Mouse (Mus musculus) heart, adult 2 months (tissue): Measurements from ENCODE around the gene Ndufaf8. TPM values are rescaled to one million over a fixed set of nuclear protein-coding genes. Genes with fewer than 3 reads are reported as not detected.
A peak's percentile ranks its signal among the peaks of the same experiment; 100 is the strongest.

ENCODE experiments used
- DNase-seq, 2 experiments: peaks; one replicate each; pipeline ENCODE4 v3.0.0; 2021
- H3K27ac ChIP-seq: fragments of 200-600 bp; 2 replicates; pipeline ENCODE4 v1.8.1; 2022
- H3K27me3 ChIP-seq: fragments of 200-500 bp; 2 replicates; pipeline ENCODE4 v1.6.1; 2012; ENCODE audit warnings: mild to moderate bottlenecking, low read length, inconsistent platforms, mixed read lengths; ENCODE audit not compliant: control insufficient read depth, insufficient read depth
- H3K36me3 ChIP-seq: fragments of 200-500 bp; 2 replicates; pipeline ENCODE4 v1.6.1; 2012; ENCODE audit warnings: low read length, inconsistent platforms; ENCODE audit not compliant: control insufficient read depth, insufficient read depth
- H3K4me1 ChIP-seq: fragments of 200-500 bp; 2 replicates; pipeline ENCODE4 v1.6.1; 2011; ENCODE audit warnings: low read length; ENCODE audit not compliant: control insufficient read depth, insufficient read depth
- H3K4me3 ChIP-seq: fragments of 200-600 bp; 2 replicates; pipeline ENCODE4 v1.8.1; 2022
- H3K79me2 ChIP-seq: fragments of 200-500 bp; replicated peaks from 2 replicates; pipeline ENCODE4 v1.6.1; 2012; ENCODE audit warnings: mild to moderate bottlenecking, inconsistent platforms, low read length, moderate library complexity, mixed read lengths; ENCODE audit not compliant: control insufficient read depth, insufficient read depth
- H3K9ac ChIP-seq: fragments of 200-500 bp; 2 replicates; pipeline ENCODE4 v1.6.1; 2012; ENCODE audit warnings: low read depth, mild to moderate bottlenecking, control low read depth, inconsistent platforms, low read length, mixed read lengths
- CTCF ChIP-seq: fragments of 200-600 bp; IDR thresholded peaks from 2 replicates; pipeline ENCODE4 v1.8.1; 2022; ENCODE audit warnings: antibody characterized with exemption, mild to moderate bottlenecking, moderate library complexity
- EP300 ChIP-seq: fragments of 200-500 bp; IDR thresholded peaks from 2 replicates; pipeline ENCODE4 v1.6.1; 2011; ENCODE audit warnings: low read depth, low read length, control low read depth; ENCODE audit not compliant: insufficient read depth
- POLR2A ChIP-seq: fragments of 200-500 bp; IDR thresholded peaks from 2 replicates; pipeline ENCODE4 v1.6.1; 2011; ENCODE audit warnings: mild to moderate bottlenecking, low read depth, low read length, control low read depth; ENCODE audit not compliant: insufficient read depth
- WGBS: fragments of 180-500 bp; shearing (Covaris S2); methylation state at CpG from one replicate; pipeline ENCODE4 v1.1.7; 2018; 5-methylcytosine and 5-hydroxymethylcytosine counted together
- intact Hi-C: fragments of 180-260 bp; cut with DNase I; formaldehyde crosslinking; loops from one replicate; pipeline ENCODE4 v1.15.1; 2025
- polyA plus RNA-seq: library from polyadenylated mRNA; depleted of rRNA; stranded (reverse); fragments of >200 nt; gene quantifications from 2 replicates; pipeline ENCODE4 v1.2.3, GENCODE M21; 2012
- total RNA-seq, 2 experiments: library from RNA; stranded (reverse); gene quantifications; 2 replicates each; pipeline ENCODE4 v1.2.3; 2021

Gene Ndufaf8
- total and polyA plus RNA-seq, 3 experiments = 51.0 to 93.9 (median 82.7) TPM

- DNase-seq = no peak
- TF ChIP-seq POLR2A = no peak
- 0 out of 2 replicates have a peak, but pooled peaks have one; percentile 9 for TF ChIP-seq EP300
- no peak for TF ChIP-seq CTCF
- no peak overlapping the region for H3K9ac ChIP-seq
- 0 out of 2 replicates have a peak, but pooled peaks cover 3% of the 10 kb centered on the region for H3K79me2 ChIP-seq
- peaks cover 42% of the 10 kb centered on the region for H3K4me1 ChIP-seq
- no peak overlapping the region for H3K4me3 ChIP-seq
- 59% methylated on average over 10 of the region's 10 CpGs for WGBS
- no peak overlapping the region; the same call in 1 of the 2 replicates for H3K27ac ChIP-seq
- intact Hi-C loops = no loop called here
- no peaks in the 10 kb centered on the region for H3K27me3 ChIP-seq
- H3K36me3 ChIP-seq = no peaks in the 10 kb centered on the region
Measured at GRCm38 (mm10) chr11:120139309-120139731, 40.6 kb downstream of the Ndufaf8 start.

DNA sequence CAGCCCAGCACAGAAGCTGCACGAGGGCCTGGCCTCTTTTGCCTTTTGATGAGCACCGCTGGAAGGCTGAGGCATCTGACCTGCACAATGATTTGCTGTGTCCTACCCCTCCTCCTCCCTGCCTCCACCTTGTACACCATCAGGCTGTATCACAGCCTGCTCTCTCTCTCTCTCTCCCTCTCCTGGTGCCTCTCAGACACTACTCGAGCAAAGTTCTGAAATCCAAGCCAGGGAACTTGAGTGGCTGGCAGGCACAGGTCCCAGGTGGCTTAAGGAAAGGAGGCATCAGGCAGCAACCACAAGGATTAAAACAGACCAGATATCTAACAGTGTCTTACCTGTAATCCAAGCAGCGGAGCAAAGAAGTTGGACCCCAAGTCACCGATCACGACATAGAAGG is 41.5 kb downstream of the Ndufaf8 start:
- WGBS = 70% methylated on average over 6 of the region's 6 CpGs
- no peak for DNase-seq

GRCm38 (mm10) chr11:120142601-120143051 is 43.9 kb downstream of the Ndufaf8 start:
- peak; percentile 64 for TF ChIP-seq CTCF
- peak; percentile 90; the same call in 1 of the 2 replicates for TF ChIP-seq EP300
- peak; percentile 58 for TF ChIP-seq POLR2A
- WGBS = 14% methylated on average over 3 of the region's 3 CpGs
- Histone ChIP-seq H3K9ac (no peak overlapping the region), H3K79me2 (peaks cover 3% of the 10 kb centered on the region; the same call in 1 of the 2 replicates), H3K4me1 (peaks cover 32% of the 10 kb centered on the region), H3K4me3 (no peak overlapping the region), H3K36me3 (no peaks in the 10 kb centered on the region), H3K27ac (peak overlapping the region; percentile 58), H3K27me3 (no peaks in the 10 kb centered on the region)
- DNase-seq = peak; percentile 65 to 85
- intact Hi-C loops = loop anchor here (5.0 kb wide), 2 partner anchors 90 to 115 kb away; partner anchors contain the start of gene Bahcc1

More for the DNA sequence above, 41.5 kb downstream of the Ndufaf8 start:
- intact Hi-C loops = loop anchor here (5.0 kb wide), 2 partner anchors 92 to 117 kb away; partner anchors contain the start of gene Bahcc1
- Histone ChIP-seq H3K4me1 (peaks cover 41% of the 10 kb centered on the region), H3K27me3 (no peaks in the 10 kb centered on the region), H3K27ac (no peak overlapping the region), H3K9ac (no peak overlapping the region), H3K36me3 (no peaks in the 10 kb centered on the region), H3K4me3 (no peak overlapping the region), H3K79me2 (0 out of 2 replicates have a peak, but pooled peaks cover 3% of the 10 kb centered on the region)
- no peak for TF ChIP-seq EP300

DNA sequence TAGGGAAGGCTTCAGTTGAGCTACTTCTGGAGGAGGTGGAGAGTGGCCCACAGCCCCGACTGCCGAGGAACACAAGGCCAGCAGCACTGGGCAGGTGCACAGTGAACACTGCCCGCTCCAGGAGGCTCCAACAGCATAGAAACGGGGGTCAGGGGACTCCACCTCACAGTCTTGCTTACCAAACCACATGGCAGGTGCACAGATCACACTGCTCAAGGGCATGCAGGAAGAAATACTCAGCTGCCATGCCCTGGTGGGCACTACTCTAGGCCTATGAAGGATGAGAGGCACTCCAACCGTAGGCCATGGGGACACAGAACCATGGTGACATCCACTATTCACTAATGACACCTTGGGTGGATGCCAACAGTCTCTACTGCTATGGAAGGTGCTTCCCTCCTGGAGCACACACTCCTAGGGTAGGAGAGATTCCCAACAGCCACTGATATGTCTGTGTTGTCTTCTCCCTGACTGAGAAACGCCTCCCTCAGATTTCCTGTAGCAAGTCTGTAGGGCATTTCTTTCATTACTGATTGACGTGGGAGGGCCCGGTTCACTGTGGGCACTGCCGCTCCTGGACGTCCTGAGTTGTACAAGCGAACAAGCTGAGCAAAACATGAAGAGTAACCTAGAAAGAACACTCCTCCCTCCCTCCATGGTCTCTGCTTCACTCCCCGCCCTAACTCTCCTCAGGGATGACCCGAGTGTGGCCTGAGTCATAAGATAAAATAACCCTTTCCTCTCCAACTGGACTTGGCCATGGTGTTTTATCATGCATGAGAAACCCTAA is 45.2 kb downstream of the Ndufaf8 start:
- H3K27me3 ChIP-seq = no peaks in the 10 kb centered on the region
- 54% methylated on average over 13 of the region's 13 CpGs for WGBS
- H3K79me2 ChIP-seq = peaks cover 3% of the 10 kb centered on the region
- H3K4me3 ChIP-seq = no peak overlapping the region
- H3K4me1 ChIP-seq = peaks cover 23% of the 10 kb centered on the region
- H3K36me3 ChIP-seq = no peaks in the 10 kb centered on the region
- H3K9ac ChIP-seq = no peak overlapping the region
- intact Hi-C loops = loop anchor here (5.0 kb wide), 2 partner anchors 88 to 113 kb away; partner anchors contain the start of gene Bahcc1
- peak overlapping the region; percentile 58 for H3K27ac ChIP-seq
- TF ChIP-seq EP300 (no peak), CTCF (no peak), POLR2A (no peak)
- no peak for DNase-seq

- H3K4me1 ChIP-seq = peaks cover 18% of the 10 kb centered on the region
Measured at GRCm38 (mm10) chr11:120148201-120148855, 49.6 kb downstream of the Ndufaf8 start.

More at GRCm38 (mm10) chr11:120148201-120148855, 49.6 kb downstream of the Ndufaf8 start:
- intact Hi-C loops = no loop called here
- WGBS = 88% methylated on average over 8 of the region's 8 CpGs
- no peak overlapping the region for H3K4me3 ChIP-seq
- H3K27ac ChIP-seq = no peak overlapping the region
- no peak overlapping the region for H3K9ac ChIP-seq
- H3K27me3 ChIP-seq = no peaks in the 10 kb centered on the region
- no peak for TF ChIP-seq CTCF
- no peak for TF ChIP-seq EP300
- TF ChIP-seq POLR2A = no peak
- DNase-seq = no peak
- H3K79me2 ChIP-seq = peaks cover 4% of the 10 kb centered on the region
- no peaks in the 10 kb centered on the region for H3K36me3 ChIP-seq
